Mouse (Mus musculus): ENCODE data around the gene Tbcd. TPM values are rescaled to one million over a fixed set of nuclear protein-coding genes. Genes with fewer than 3 reads are reported as not detected.

The Tbcd gene
- polyA plus RNA-seq (2015; fragmentation: Nextera tagmentation; extraction: Ambion mirVana) = 60.2 and 61.9 TPM in 2 replicates

GRCm38 (mm10) chr11:121451753-121452635 is at the start of gene Tbcd:
TSS of gene Tbcd (plus strand) at chr11:121451949.
- peaks cover 15% of the 10 kb centered on the region for H3K4me1 ChIP-seq (replicated peaks; ENCODE audit: control insufficient read depth, insufficient read depth, low read length)
- no peaks in the 10 kb centered on the region for H3K9me3 ChIP-seq (ENCODE audit: control insufficient read depth, low read length)
- no peaks in the 10 kb centered on the region for H3K27me3 ChIP-seq (replicated peaks; ENCODE audit: control insufficient read depth, insufficient read depth, low read length)
- H3K4me3 ChIP-seq (replicated peaks; ENCODE audit: low read length) = peak within 1 kb of the TSS; percentile 86
- H3K36me3 ChIP-seq (ENCODE audit: control insufficient read depth, insufficient read depth) = no peaks in the 10 kb centered on the region
- H3K4me2 ChIP-seq (ENCODE audit: low read length) = peak within 1 kb of the TSS; percentile 67
- WGBS = under 1% methylated on average over 57 of the region's 58 CpGs
- H3K27ac ChIP-seq (ENCODE audit: low read length) = peak within 1 kb of the TSS; percentile 86
- peak within 1 kb of the TSS; percentile 82 for H3K9ac ChIP-seq (replicated peaks; ENCODE audit: low read depth, low read length)
- ATAC-seq = peak; percentile 96

GRCm38 (mm10) chr11:121407366-121408155 is 44.2 kb upstream of the Tbcd start:
- 81% methylated on average over 3 of the region's 3 CpGs for WGBS
- Histone ChIP-seq H3K27me3 (replicated peaks; ENCODE audit: control insufficient read depth, insufficient read depth, low read length) (no peaks in the 10 kb centered on the region), H3K4me3 (replicated peaks; ENCODE audit: low read length) (no peak overlapping the region), H3K4me2 (ENCODE audit: low read length) (no peak overlapping the region), H3K4me1 (replicated peaks; ENCODE audit: control insufficient read depth, insufficient read depth, low read length) (no peaks in the 10 kb centered on the region), H3K9ac (replicated peaks; ENCODE audit: low read depth, low read length) (no peak overlapping the region), H3K36me3 (ENCODE audit: control insufficient read depth, insufficient read depth) (no peaks in the 10 kb centered on the region), H3K9me3 (ENCODE audit: control insufficient read depth, low read length) (no peaks in the 10 kb centered on the region), H3K27ac (ENCODE audit: low read length) (no peak overlapping the region)
- ATAC-seq = no peak

GRCm38 (mm10) chr11:121414762-121415161 is 37.0 kb upstream of the Tbcd start:
- no peaks in the 10 kb centered on the region for H3K9me3 ChIP-seq (ENCODE audit: control insufficient read depth, low read length)
- no peak overlapping the region for H3K4me3 ChIP-seq (replicated peaks; ENCODE audit: low read length)
- H3K4me2 ChIP-seq (ENCODE audit: low read length) = no peak overlapping the region
- H3K27me3 ChIP-seq (replicated peaks; ENCODE audit: control insufficient read depth, insufficient read depth, low read length) = no peaks in the 10 kb centered on the region
- no peak overlapping the region for H3K27ac ChIP-seq (ENCODE audit: low read length)
- no peak overlapping the region for H3K9ac ChIP-seq (replicated peaks; ENCODE audit: low read depth, low read length)
- WGBS = 91% methylated on average over 5 of the region's 5 CpGs
- ATAC-seq = no peak
- H3K4me1 ChIP-seq (replicated peaks; ENCODE audit: control insufficient read depth, insufficient read depth, low read length) = no peaks in the 10 kb centered on the region
- H3K36me3 ChIP-seq (ENCODE audit: control insufficient read depth, insufficient read depth) = no peaks in the 10 kb centered on the region

GRCm38 (mm10) chr11:121415351-121415750 is 36.4 kb upstream of the Tbcd start:
- 72% methylated on average over 5 of the region's 5 CpGs for WGBS
- Histone ChIP-seq H3K4me2 (ENCODE audit: low read length) (no peak overlapping the region), H3K27ac (ENCODE audit: low read length) (no peak overlapping the region), H3K9me3 (ENCODE audit: control insufficient read depth, low read length) (no peaks in the 10 kb centered on the region), H3K9ac (replicated peaks; ENCODE audit: low read depth, low read length) (no peak overlapping the region), H3K36me3 (ENCODE audit: control insufficient read depth, insufficient read depth) (no peaks in the 10 kb centered on the region), H3K27me3 (replicated peaks; ENCODE audit: control insufficient read depth, insufficient read depth, low read length) (no peaks in the 10 kb centered on the region), H3K4me1 (replicated peaks; ENCODE audit: control insufficient read depth, insufficient read depth, low read length) (no peaks in the 10 kb centered on the region), H3K4me3 (replicated peaks; ENCODE audit: low read length) (no peak overlapping the region)
- no peak for ATAC-seq

GRCm38 (mm10) chr11:121417971-121418370 is 33.8 kb upstream of the Tbcd start:
- Histone ChIP-seq H3K9me3 (ENCODE audit: control insufficient read depth, low read length) (no peaks in the 10 kb centered on the region), H3K27me3 (replicated peaks; ENCODE audit: control insufficient read depth, insufficient read depth, low read length) (no peaks in the 10 kb centered on the region), H3K9ac (replicated peaks; ENCODE audit: low read depth, low read length) (no peak overlapping the region), H3K27ac (ENCODE audit: low read length) (no peak overlapping the region), H3K36me3 (ENCODE audit: control insufficient read depth, insufficient read depth) (no peaks in the 10 kb centered on the region), H3K4me1 (replicated peaks; ENCODE audit: control insufficient read depth, insufficient read depth, low read length) (peaks cover 11% of the 10 kb centered on the region), H3K4me2 (ENCODE audit: low read length) (no peak overlapping the region), H3K4me3 (replicated peaks; ENCODE audit: low read length) (no peak overlapping the region)
- ATAC-seq = no peak
- 83% methylated on average over 5 of the region's 5 CpGs for WGBS

- Histone ChIP-seq H3K4me2 (ENCODE audit: low read length) (no peak overlapping the region), H3K27ac (ENCODE audit: low read length) (no peak overlapping the region), H3K9ac (replicated peaks; ENCODE audit: low read depth, low read length) (no peak overlapping the region), H3K4me3 (replicated peaks; ENCODE audit: low read length) (no peak overlapping the region), H3K9me3 (ENCODE audit: control insufficient read depth, low read length) (no peaks in the 10 kb centered on the region), H3K27me3 (replicated peaks; ENCODE audit: control insufficient read depth, insufficient read depth, low read length) (no peaks in the 10 kb centered on the region), H3K36me3 (ENCODE audit: control insufficient read depth, insufficient read depth) (no peaks in the 10 kb centered on the region), H3K4me1 (replicated peaks; ENCODE audit: control insufficient read depth, insufficient read depth, low read length) (peaks cover 11% of the 10 kb centered on the region)
- ATAC-seq = no peak
- WGBS = 69% methylated on average over 2 of the region's 2 CpGs
Observed at GRCm38 (mm10) chr11:121418932-121419331, 32.8 kb upstream of the Tbcd start.

- 54% methylated on average over 5 of the region's 5 CpGs for WGBS
Observed at GRCm38 (mm10) chr11:121420379-121420778, 31.4 kb upstream of the Tbcd start.

GRCm38 (mm10) chr11:121420830-121421552 is 30.8 kb upstream of the Tbcd start, which contains the start of gene Fn3krp:
TSS of gene Fn3krp (plus strand) at chr11:121421401.
- peak within 1 kb of the TSS; percentile 68 for H3K9ac ChIP-seq (replicated peaks; ENCODE audit: low read depth, low read length)
- WGBS = under 1% methylated on average over 28 of the region's 28 CpGs
- 0 out of 2 replicates have a peak within 1 kb of the TSS, but pooled peaks have one; percentile 25 for H3K27ac ChIP-seq (ENCODE audit: low read length)
- H3K4me2 ChIP-seq (ENCODE audit: low read length) = peak within 1 kb of the TSS; percentile 87
- H3K9me3 ChIP-seq (ENCODE audit: control insufficient read depth, low read length) = no peaks in the 10 kb centered on the region
- H3K4me1 ChIP-seq (replicated peaks; ENCODE audit: control insufficient read depth, insufficient read depth, low read length) = peaks cover 11% of the 10 kb centered on the region
- peak within 1 kb of the TSS; percentile 51 for H3K4me3 ChIP-seq (replicated peaks; ENCODE audit: low read length)
- H3K27me3 ChIP-seq (replicated peaks; ENCODE audit: control insufficient read depth, insufficient read depth, low read length) = no peaks in the 10 kb centered on the region
- no peaks in the 10 kb centered on the region for H3K36me3 ChIP-seq (ENCODE audit: control insufficient read depth, insufficient read depth)
- ATAC-seq = peak; percentile 100

More at GRCm38 (mm10) chr11:121420379-121420778, 31.4 kb upstream of the Tbcd start:
- H3K27me3 ChIP-seq (replicated peaks; ENCODE audit: control insufficient read depth, insufficient read depth, low read length) = no peaks in the 10 kb centered on the region
- H3K4me3 ChIP-seq (replicated peaks; ENCODE audit: low read length) = peak overlapping the region; percentile 51
- no peak overlapping the region for H3K9ac ChIP-seq (replicated peaks; ENCODE audit: low read depth, low read length)
- peak overlapping the region; percentile 87 for H3K4me2 ChIP-seq (ENCODE audit: low read length)
- no peak for ATAC-seq
- no peaks in the 10 kb centered on the region for H3K36me3 ChIP-seq (ENCODE audit: control insufficient read depth, insufficient read depth)
- H3K9me3 ChIP-seq (ENCODE audit: control insufficient read depth, low read length) = no peaks in the 10 kb centered on the region
- peaks cover 11% of the 10 kb centered on the region for H3K4me1 ChIP-seq (replicated peaks; ENCODE audit: control insufficient read depth, insufficient read depth, low read length)
- H3K27ac ChIP-seq (ENCODE audit: low read length) = no peak overlapping the region
